Mouse (Mus musculus): ENCODE measurements around the gene Gm5800. TPM values are rescaled to one million over a fixed set of nuclear protein-coding genes. Genes with fewer than 3 reads are reported as not detected.

The Gm5800 gene
- not detected for total RNA-seq (2023)

GRCm38 (mm10) chr14:51717083-51717482 lies at the start of gene Gm5800:
Gene Gm5800 (minus strand): TSS chr14:51717183.

DNA sequence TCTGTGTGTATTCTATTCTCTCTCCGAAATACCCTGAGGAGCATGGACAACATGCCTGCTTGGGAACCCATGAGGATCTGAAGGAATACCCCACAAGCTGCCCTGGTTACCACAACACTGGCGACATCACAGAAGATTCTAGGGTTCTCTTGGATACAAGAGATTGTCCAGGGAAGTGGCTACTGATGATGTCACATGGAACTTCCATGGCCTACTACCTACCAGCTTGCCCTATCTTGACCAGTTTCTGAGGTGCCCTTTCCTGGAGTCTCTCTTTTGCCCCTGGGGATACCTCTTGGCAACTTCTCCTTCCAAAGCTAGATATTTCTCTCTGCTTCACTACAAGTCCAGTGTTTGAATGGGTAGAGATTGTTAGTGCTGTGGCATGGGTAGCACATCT lies 21.6 kb downstream of the Gm5800 start, which contains the start of gene Gm17079:
TSS of gene Gm17079 (minus strand) at position 101 of the 400 bp plus-strand sequence.

Other genes with a start within 250 kb of the Gm5800 start
- not detected for gene Gm5622, start 164.4 kb downstream of the Gm5800 start, total RNA-seq (2023)
- not detected for gene Gm17175, start 143.1 kb downstream of the Gm5800 start, total RNA-seq (2023)
- not detected for gene Gm17174, start 125.0 kb downstream of the Gm5800 start, total RNA-seq (2023)
- not detected for gene Gm17078, start 105.9 kb downstream of the Gm5800 start, total RNA-seq (2023)
- not detected for gene Gm4181, start 81.5 kb downstream of the Gm5800 start, total RNA-seq (2023)
- not detected for gene Gm17079, start 21.7 kb downstream of the Gm5800 start, total RNA-seq (2023)
- gene Ang4, start 56.4 kb upstream of the Gm5800 start, total RNA-seq (2023): not detected
- gene AY358078, start 82.9 kb upstream of the Gm5800 start, total RNA-seq (2023): not detected
- not detected for gene Ear6, start 136.5 kb upstream of the Gm5800 start, total RNA-seq (2023)
- gene Mettl17, start 167.7 kb upstream of the Gm5800 start, total RNA-seq (2023): 82.5 TPM
- gene Slc39a2, start 175.7 kb upstream of the Gm5800 start, total RNA-seq (2023): 0.86 TPM
- 27.5 TPM for gene Ndrg2, start 197.0 kb upstream of the Gm5800 start, total RNA-seq (2023)
- not detected for gene Tppp2, start 201.2 kb upstream of the Gm5800 start, total RNA-seq (2023)
- not detected for gene Rnase13, start 205.6 kb upstream of the Gm5800 start, total RNA-seq (2023)

Data from CD4-positive naive resting alpha-beta T cell, adult 57 days (primary cell).